Mouse (Mus musculus): ENCODE measurements around the gene Iscu. TPM values are rescaled to one million over a fixed set of nuclear protein-coding genes. Genes with fewer than 3 reads are reported as not detected.
A peak's percentile ranks its signal among the peaks of the same experiment; 100 is the strongest.
"Not testable (repeated sequence)": the region's sequence is repeated elsewhere in the genome, so short reads cannot be mapped to it uniquely, and the experiment has no call there.

Iscu gene
- polyA plus RNA-seq, 1 experiment from 2014 or later: 106 TPM

DNA sequence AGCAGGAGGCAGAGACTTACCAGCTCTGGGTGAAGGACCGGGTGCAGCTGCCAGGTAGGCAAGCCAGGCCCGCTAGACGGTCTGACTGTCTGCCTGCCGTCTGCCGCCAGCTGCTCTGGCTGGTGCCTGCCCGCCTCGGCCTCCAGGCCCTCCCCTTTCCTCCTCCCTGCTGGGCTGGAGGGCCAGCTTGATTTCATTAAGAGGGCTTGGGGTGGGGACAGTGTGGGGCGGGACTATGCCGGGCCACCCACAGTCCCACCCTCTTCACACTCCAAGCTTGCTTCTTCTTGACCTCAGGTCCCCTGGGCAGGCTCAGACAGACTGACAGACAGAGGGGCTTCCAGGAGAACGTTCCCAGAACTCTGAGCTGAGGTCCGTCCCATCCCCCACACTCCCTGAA, 27.7 kb downstream of the Iscu start, which contains the start of gene Tmem119:
Gene Tmem119 (minus strand): TSS at position 237 of the 400 bp plus-strand sequence.
- peak within 1 kb of the TSS; percentile 24 for H3K4me2 ChIP-seq (replicated peaks; ENCODE audit: low read depth, low read length)
- no peaks in the 10 kb centered on the region for H3K27me3 ChIP-seq (ENCODE audit: control insufficient read depth, insufficient read depth, low read length)
- ATAC-seq (ENCODE audit: low FRiP score, low TSS enrichment): peak; percentile 88
- H3K4me1 ChIP-seq (ENCODE audit: control insufficient read depth, insufficient read depth, low read length): peaks cover 25% of the 10 kb centered on the region
- 1% methylated on average over 11 of the region's 11 CpGs for WGBS
- peak within 1 kb of the TSS; percentile 12; the same call in 1 of the 2 replicates for H3K27ac ChIP-seq (ENCODE audit: low read depth, low read length)
- peak within 1 kb of the TSS; percentile 48; the same call in 1 of the 2 replicates for H3K9ac ChIP-seq (ENCODE audit: low read depth, low read length)
- peaks cover 2% of the 10 kb centered on the region; the same call in 1 of the 2 replicates for H3K36me3 ChIP-seq (ENCODE audit: control insufficient read depth, insufficient read depth, low read length)
- peak within 1 kb of the TSS; percentile 28 for H3K4me3 ChIP-seq (ENCODE audit: low read length)
- H3K9me3 ChIP-seq (ENCODE audit: control insufficient read depth, low read length): no peaks in the 10 kb centered on the region

- H3K4me1 ChIP-seq (ENCODE audit: control insufficient read depth, insufficient read depth, low read length): peaks cover 8% of the 10 kb centered on the region; the same call in 1 of the 2 replicates
- H3K4me2 ChIP-seq (replicated peaks; ENCODE audit: low read depth, low read length): no peak overlapping the region
- H3K36me3 ChIP-seq (ENCODE audit: control insufficient read depth, insufficient read depth, low read length): no peaks in the 10 kb centered on the region
- H3K9me3 ChIP-seq (ENCODE audit: control insufficient read depth, low read length): no peaks in the 10 kb centered on the region
- no peak overlapping the region for H3K27ac ChIP-seq (ENCODE audit: low read depth, low read length)
- no peak overlapping the region for H3K4me3 ChIP-seq (ENCODE audit: low read length)
- no peak for ATAC-seq (ENCODE audit: low FRiP score, low TSS enrichment)
- H3K27me3 ChIP-seq (ENCODE audit: control insufficient read depth, insufficient read depth, low read length): no peaks in the 10 kb centered on the region
- no peak overlapping the region for H3K9ac ChIP-seq (ENCODE audit: low read depth, low read length)
- WGBS: 52% methylated on average over 7 of the region's 7 CpGs
Measured at GRCm38 (mm10) chr5:113804395-113804966, 31.9 kb downstream of the Iscu start.

- 90% methylated on average over 9 of the region's 9 CpGs for WGBS
- H3K27ac ChIP-seq (ENCODE audit: low read depth, low read length): no peak overlapping the region
- no peak for ATAC-seq (ENCODE audit: low FRiP score, low TSS enrichment)
Measured at GRCm38 (mm10) chr5:113805301-113805700, 32.8 kb downstream of the Iscu start.

DNA sequence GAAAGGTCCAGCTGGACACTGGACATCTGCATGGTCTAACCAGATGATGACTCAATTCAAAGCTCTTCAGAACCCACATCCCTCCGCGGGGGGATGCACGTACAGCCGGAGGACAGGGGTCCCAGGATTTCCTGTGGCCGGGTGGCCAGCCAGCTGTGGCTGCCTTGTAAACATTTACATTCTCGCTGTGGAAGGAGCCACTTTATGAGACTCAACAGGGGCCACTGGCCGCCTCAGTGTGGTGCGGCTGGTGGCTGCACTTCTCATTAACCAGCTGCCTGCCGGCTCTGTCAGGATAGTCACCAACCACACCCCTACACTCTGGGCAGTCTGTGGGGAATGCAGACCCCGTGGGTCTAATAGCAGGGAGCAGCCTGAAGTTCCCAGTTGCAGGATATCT, 33.9 kb downstream of the Iscu start:
- peaks cover under 1% of the 10 kb centered on the region; the same call in 1 of the 2 replicates for H3K9me3 ChIP-seq (ENCODE audit: control insufficient read depth, low read length)
- WGBS: 23% methylated on average over 10 of the region's 10 CpGs
- H3K4me1 ChIP-seq (ENCODE audit: control insufficient read depth, insufficient read depth, low read length): 0 out of 2 replicates have a peak, but pooled peaks cover 2% of the 10 kb centered on the region
- no peaks in the 10 kb centered on the region for H3K27me3 ChIP-seq (ENCODE audit: control insufficient read depth, insufficient read depth, low read length)
- no peak for ATAC-seq (ENCODE audit: low FRiP score, low TSS enrichment)
- H3K9ac ChIP-seq (ENCODE audit: low read depth, low read length): no peak overlapping the region
- no peak overlapping the region for H3K4me3 ChIP-seq (ENCODE audit: low read length)
- no peak overlapping the region for H3K27ac ChIP-seq (ENCODE audit: low read depth, low read length)
- H3K36me3 ChIP-seq (ENCODE audit: control insufficient read depth, insufficient read depth, low read length): no peaks in the 10 kb centered on the region
- H3K4me2 ChIP-seq (replicated peaks; ENCODE audit: low read depth, low read length): no peak overlapping the region

More at GRCm38 (mm10) chr5:113805301-113805700, 32.8 kb downstream of the Iscu start:
- H3K4me3 ChIP-seq (ENCODE audit: low read length): no peak overlapping the region
- peaks cover 7% of the 10 kb centered on the region; the same call in 1 of the 2 replicates for H3K4me1 ChIP-seq (ENCODE audit: control insufficient read depth, insufficient read depth, low read length)
- no peaks in the 10 kb centered on the region for H3K27me3 ChIP-seq (ENCODE audit: control insufficient read depth, insufficient read depth, low read length)
- H3K36me3 ChIP-seq (ENCODE audit: control insufficient read depth, insufficient read depth, low read length): no peaks in the 10 kb centered on the region
- no peak overlapping the region for H3K9ac ChIP-seq (ENCODE audit: low read depth, low read length)
- H3K4me2 ChIP-seq (replicated peaks; ENCODE audit: low read depth, low read length): no peak overlapping the region
- no peaks in the 10 kb centered on the region for H3K9me3 ChIP-seq (ENCODE audit: control insufficient read depth, low read length)

GRCm38 (mm10) chr5:113807712-113808111, 35.2 kb downstream of the Iscu start:
- no peak overlapping the region for H3K4me2 ChIP-seq (replicated peaks; ENCODE audit: low read depth, low read length)
- no peak overlapping the region for H3K9ac ChIP-seq (ENCODE audit: low read depth, low read length)
- peaks cover 4% of the 10 kb centered on the region; the same call in 1 of the 2 replicates for H3K9me3 ChIP-seq (ENCODE audit: control insufficient read depth, low read length)
- H3K27me3 ChIP-seq (ENCODE audit: control insufficient read depth, insufficient read depth, low read length): no peaks in the 10 kb centered on the region
- no peaks in the 10 kb centered on the region for H3K36me3 ChIP-seq (ENCODE audit: control insufficient read depth, insufficient read depth, low read length)
- no peak overlapping the region for H3K4me3 ChIP-seq (ENCODE audit: low read length)
- 0 out of 2 replicates have a peak, but pooled peaks cover 2% of the 10 kb centered on the region for H3K4me1 ChIP-seq (ENCODE audit: control insufficient read depth, insufficient read depth, low read length)
- no peak for ATAC-seq (ENCODE audit: low FRiP score, low TSS enrichment)
- no peak overlapping the region for H3K27ac ChIP-seq (ENCODE audit: low read depth, low read length)
- WGBS: 58% methylated on average over 9 of the region's 9 CpGs

DNA sequence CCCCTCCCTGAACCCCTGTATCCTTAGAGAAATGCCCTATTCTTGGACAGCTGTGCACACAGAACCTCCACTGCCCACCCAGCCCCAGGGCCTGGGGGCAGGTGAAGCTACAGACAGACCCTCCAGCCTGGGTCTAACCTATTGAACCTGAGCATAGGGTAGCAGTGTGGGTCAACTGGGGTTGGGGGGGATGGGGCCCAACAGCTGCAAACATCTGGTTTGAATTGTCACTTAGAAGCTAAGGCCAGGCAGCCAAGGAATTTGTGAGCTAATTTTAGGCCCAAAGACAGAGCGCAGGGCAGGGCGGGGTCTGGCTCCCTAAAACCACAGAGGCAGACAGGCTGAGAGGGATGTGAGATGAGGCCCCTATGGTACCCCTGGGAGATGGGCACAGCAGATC, 35.6 kb downstream of the Iscu start:
- no peak overlapping the region for H3K4me3 ChIP-seq (ENCODE audit: low read length)
- 0 out of 2 replicates have a peak, but pooled peaks cover 2% of the 10 kb centered on the region for H3K4me1 ChIP-seq (ENCODE audit: control insufficient read depth, insufficient read depth, low read length)
- ATAC-seq (ENCODE audit: low FRiP score, low TSS enrichment): no peak
- H3K9ac ChIP-seq (ENCODE audit: low read depth, low read length): no peak overlapping the region
- no peaks in the 10 kb centered on the region for H3K27me3 ChIP-seq (ENCODE audit: control insufficient read depth, insufficient read depth, low read length)
- H3K4me2 ChIP-seq (replicated peaks; ENCODE audit: low read depth, low read length): no peak overlapping the region
- H3K27ac ChIP-seq (ENCODE audit: low read depth, low read length): no peak overlapping the region
- H3K9me3 ChIP-seq (ENCODE audit: control insufficient read depth, low read length): peaks cover 4% of the 10 kb centered on the region; the same call in 1 of the 2 replicates
- no peaks in the 10 kb centered on the region for H3K36me3 ChIP-seq (ENCODE audit: control insufficient read depth, insufficient read depth, low read length)
- WGBS: 77% methylated on average over 2 of the region's 2 CpGs

DNA sequence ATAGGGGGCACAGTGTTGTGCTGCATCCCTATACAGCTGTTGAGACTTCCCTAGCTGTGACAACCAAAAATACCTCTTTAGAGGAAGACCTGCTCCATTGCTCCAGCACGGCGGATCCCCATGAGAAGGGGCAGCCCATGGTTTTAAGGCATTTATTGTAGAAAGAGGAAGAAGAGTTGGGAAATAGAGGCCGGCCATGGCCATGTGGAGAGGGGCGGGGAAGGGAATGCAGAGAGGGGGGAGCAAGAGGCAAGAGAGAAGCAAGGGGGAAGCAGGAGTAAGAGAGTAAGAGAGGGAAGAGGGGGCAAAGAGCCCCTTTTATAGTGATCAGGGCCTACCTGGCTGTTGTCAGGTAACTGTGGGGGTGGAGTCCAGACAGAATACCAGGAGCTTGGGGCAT, 37.6 kb downstream of the Iscu start:
- Histone ChIP-seq H3K27me3 (ENCODE audit: control insufficient read depth, insufficient read depth, low read length) (no peaks in the 10 kb centered on the region), H3K27ac (ENCODE audit: low read depth, low read length) (no peak overlapping the region), H3K4me2 (replicated peaks; ENCODE audit: low read depth, low read length) (no peak overlapping the region), H3K9ac (ENCODE audit: low read depth, low read length) (no peak overlapping the region), H3K36me3 (ENCODE audit: control insufficient read depth, insufficient read depth, low read length) (no peaks in the 10 kb centered on the region), H3K9me3 (ENCODE audit: control insufficient read depth, low read length) (peaks cover 4% of the 10 kb centered on the region; the same call in 1 of the 2 replicates), H3K4me1 (ENCODE audit: control insufficient read depth, insufficient read depth, low read length) (0 out of 2 replicates have a peak, but pooled peaks cover 2% of the 10 kb centered on the region), H3K4me3 (ENCODE audit: low read length) (no peak overlapping the region)
- 95% methylated on average over 4 of the region's 4 CpGs for WGBS
- ATAC-seq (ENCODE audit: low FRiP score, low TSS enrichment): no peak

GRCm38 (mm10) chr5:113811824-113812420, 39.4 kb downstream of the Iscu start:
- not testable (repeated sequence) for H3K4me1 ChIP-seq (ENCODE audit: control insufficient read depth, insufficient read depth, low read length); H3K36me3 ChIP-seq (ENCODE audit: control insufficient read depth, insufficient read depth, low read length); H3K4me2 ChIP-seq (replicated peaks; ENCODE audit: low read depth, low read length); H3K27me3 ChIP-seq (ENCODE audit: control insufficient read depth, insufficient read depth, low read length); H3K9ac ChIP-seq (ENCODE audit: low read depth, low read length); H3K9me3 ChIP-seq (ENCODE audit: control insufficient read depth, low read length); ATAC-seq (ENCODE audit: low FRiP score, low TSS enrichment); H3K4me3 ChIP-seq (ENCODE audit: low read length); H3K27ac ChIP-seq (ENCODE audit: low read depth, low read length)
- 21% methylated on average over 11 of the region's 12 CpGs for WGBS

GRCm38 (mm10) chr5:113812638-113813037, 40.1 kb downstream of the Iscu start:
- no peak for ATAC-seq (ENCODE audit: low FRiP score, low TSS enrichment)
- Histone ChIP-seq H3K4me3 (ENCODE audit: low read length) (no peak overlapping the region), H3K4me2 (replicated peaks; ENCODE audit: low read depth, low read length) (no peak overlapping the region), H3K27ac (ENCODE audit: low read depth, low read length) (no peak overlapping the region), H3K9ac (ENCODE audit: low read depth, low read length) (no peak overlapping the region), H3K27me3 (ENCODE audit: control insufficient read depth, insufficient read depth, low read length) (no peaks in the 10 kb centered on the region), H3K4me1 (ENCODE audit: control insufficient read depth, insufficient read depth, low read length) (0 out of 2 replicates have a peak, but pooled peaks cover 6% of the 10 kb centered on the region), H3K36me3 (ENCODE audit: control insufficient read depth, insufficient read depth, low read length) (no peaks in the 10 kb centered on the region), H3K9me3 (ENCODE audit: control insufficient read depth, low read length) (peaks cover 4% of the 10 kb centered on the region; the same call in 1 of the 2 replicates)
- WGBS: 88% methylated on average over 2 of the region's 2 CpGs

Measured in kidney, embryonic 14.5 days (tissue).